Mouse (Mus musculus): Measurements from ENCODE around the gene Ucp3. TPM values are rescaled to one million over a fixed set of nuclear protein-coding genes. Genes with fewer than 3 reads are reported as not detected.
A peak's percentile ranks its signal among the peaks of the same experiment; 100 is the strongest.
"Not testable (repeated sequence)": the region's sequence is repeated elsewhere in the genome, so short reads cannot be mapped to it uniquely, and the experiment has no call there.

The Ucp3 gene
- polyA plus RNA-seq, 1 experiment from 2014 or later, result not detected

- H3K36me3 ChIP-seq, result no peaks in the 10 kb centered on the region
Observed at GRCm38 (mm10) chr7:100479100-100479822, 6.5 kb downstream of the Ucp3 start.

GRCm38 (mm10) chr7:100479823-100480164, 7.0 kb downstream of the Ucp3 start:
- no peak for ATAC-seq (ENCODE audit: low FRiP score, low read depth)
- H3K27me3 ChIP-seq (replicated peaks), result no peaks in the 10 kb centered on the region
- H3K4me2 ChIP-seq (replicated peaks), result no peak overlapping the region
- no peaks in the 10 kb centered on the region for H3K4me1 ChIP-seq
- WGBS, result 71% methylated on average over 15 of the region's 15 CpGs
- no peaks in the 10 kb centered on the region for H3K9me3 ChIP-seq
- no peak overlapping the region for H3K4me3 ChIP-seq
- H3K36me3 ChIP-seq, result no peaks in the 10 kb centered on the region
- no peak overlapping the region for H3K9ac ChIP-seq
- H3K27ac ChIP-seq, result no peak overlapping the region

More at GRCm38 (mm10) chr7:100479100-100479822, 6.5 kb downstream of the Ucp3 start:
- Histone ChIP-seq H3K4me2 (replicated peaks) (no peak overlapping the region), H3K4me3 (no peak overlapping the region), H3K27ac (no peak overlapping the region), H3K9ac (no peak overlapping the region), H3K9me3 (no peaks in the 10 kb centered on the region), H3K4me1 (no peaks in the 10 kb centered on the region), H3K27me3 (replicated peaks) (no peaks in the 10 kb centered on the region)
- no peak for ATAC-seq (ENCODE audit: low FRiP score, low read depth)
- 78% methylated on average over 20 of the region's 20 CpGs for WGBS

- no peak for ATAC-seq (ENCODE audit: low FRiP score, low read depth)
Observed at GRCm38 (mm10) chr7:100480175-100480574, 7.4 kb downstream of the Ucp3 start.

GRCm38 (mm10) chr7:100482046-100482445, 9.3 kb downstream of the Ucp3 start:
- not testable (repeated sequence) for H3K4me1 ChIP-seq; ATAC-seq (ENCODE audit: low FRiP score, low read depth); H3K9ac ChIP-seq; H3K9me3 ChIP-seq; H3K4me2 ChIP-seq (replicated peaks); H3K27me3 ChIP-seq (replicated peaks); H3K4me3 ChIP-seq; H3K27ac ChIP-seq; H3K36me3 ChIP-seq
- WGBS, result 92% methylated on average over 2 of the region's 2 CpGs

More at GRCm38 (mm10) chr7:100480175-100480574, 7.4 kb downstream of the Ucp3 start:
- Histone ChIP-seq H3K4me2 (replicated peaks) (no peak overlapping the region), H3K36me3 (no peaks in the 10 kb centered on the region), H3K4me1 (no peaks in the 10 kb centered on the region), H3K27me3 (replicated peaks) (no peaks in the 10 kb centered on the region), H3K9me3 (no peaks in the 10 kb centered on the region), H3K27ac (no peak overlapping the region), H3K4me3 (no peak overlapping the region), H3K9ac (no peak overlapping the region)
- 86% methylated on average over 17 of the region's 17 CpGs for whole genome bisulfite sequencing

GRCm38 (mm10) chr7:100484493-100484892, 11.7 kb downstream of the Ucp3 start:
- Histone ChIP-seq H3K4me3 (no peak overlapping the region), H3K36me3 (no peaks in the 10 kb centered on the region), H3K4me2 (replicated peaks) (no peak overlapping the region), H3K4me1 (no peaks in the 10 kb centered on the region), H3K9ac (no peak overlapping the region), H3K27me3 (replicated peaks) (no peaks in the 10 kb centered on the region), H3K27ac (no peak overlapping the region), H3K9me3 (no peaks in the 10 kb centered on the region)
- 89% methylated on average over 5 of the region's 5 CpGs for WGBS
- ATAC-seq (ENCODE audit: low FRiP score, low read depth), result no peak

GRCm38 (mm10) chr7:100487301-100487700, 14.5 kb downstream of the Ucp3 start:
- Histone ChIP-seq H3K9ac (no peak overlapping the region), H3K4me2 (replicated peaks) (no peak overlapping the region), H3K27me3 (replicated peaks) (0 out of 2 replicates have a peak, but pooled peaks cover under 1% of the 10 kb centered on the region), H3K27ac (no peak overlapping the region), H3K36me3 (no peaks in the 10 kb centered on the region), H3K9me3 (no peaks in the 10 kb centered on the region), H3K4me3 (no peak overlapping the region), H3K4me1 (0 out of 2 replicates have a peak, but pooled peaks cover under 1% of the 10 kb centered on the region)
- no peak for ATAC-seq (ENCODE audit: low FRiP score, low read depth)
- 72% methylated on average over 2 of the region's 2 CpGs for WGBS

- H3K9ac ChIP-seq, result no peak overlapping the region
- WGBS, result 48% methylated on average over 10 of the region's 10 CpGs
- no peak overlapping the region for H3K27ac ChIP-seq
- no peaks in the 10 kb centered on the region for H3K36me3 ChIP-seq
- peak; percentile 38; the same call in 1 of the 2 replicates for ATAC-seq (ENCODE audit: low FRiP score, low read depth)
- peaks cover 10% of the 10 kb centered on the region; the same call in 1 of the 2 replicates for H3K27me3 ChIP-seq (replicated peaks)
- H3K4me1 ChIP-seq, result peaks cover 13% of the 10 kb centered on the region
- H3K4me3 ChIP-seq, result no peak overlapping the region
- no peaks in the 10 kb centered on the region for H3K9me3 ChIP-seq
- H3K4me2 ChIP-seq (replicated peaks), result no peak overlapping the region
Observed at GRCm38 (mm10) chr7:100488474-100489048, 15.8 kb downstream of the Ucp3 start.

GRCm38 (mm10) chr7:100492391-100493116, 19.8 kb downstream of the Ucp3 start:
- H3K4me2 ChIP-seq (replicated peaks), result peak overlapping the region; percentile 86
- ATAC-seq (ENCODE audit: low FRiP score, low read depth), result peak; percentile 27
- no peaks in the 10 kb centered on the region for H3K9me3 ChIP-seq
- no peak overlapping the region for H3K27ac ChIP-seq
- peak overlapping the region; percentile 49 for H3K9ac ChIP-seq
- WGBS, result 3% methylated on average over 36 of the region's 36 CpGs
- peaks cover 10% of the 10 kb centered on the region; the same call in 1 of the 2 replicates for H3K27me3 ChIP-seq (replicated peaks)
- H3K4me1 ChIP-seq, result peaks cover 36% of the 10 kb centered on the region
- H3K36me3 ChIP-seq, result no peaks in the 10 kb centered on the region
- peak overlapping the region; percentile 44 for H3K4me3 ChIP-seq

GRCm38 (mm10) chr7:100493117-100493483, 20.3 kb downstream of the Ucp3 start, which contains the start of gene Ucp2:
Gene Ucp2, plus strand, starts transcription at chr7:100493337.
- Histone ChIP-seq H3K9ac (peak within 1 kb of the TSS; percentile 49), H3K4me3 (peak within 1 kb of the TSS; percentile 44), H3K27ac (no peak within 1 kb of the TSS), H3K9me3 (no peaks in the 10 kb centered on the region), H3K27me3 (replicated peaks) (peaks cover 10% of the 10 kb centered on the region; the same call in 1 of the 2 replicates), H3K4me1 (peaks cover 36% of the 10 kb centered on the region), H3K4me2 (replicated peaks) (peak within 1 kb of the TSS; percentile 86), H3K36me3 (peaks cover under 1% of the 10 kb centered on the region; the same call in 1 of the 2 replicates)
- peak; percentile 51 for ATAC-seq (ENCODE audit: low FRiP score, low read depth)
- WGBS, result 1% methylated on average over 27 of the region's 27 CpGs

GRCm38 (mm10) chr7:100493484-100494414, 21.0 kb downstream of the Ucp3 start:
- no peak; the same call in 1 of the 2 replicates for ATAC-seq (ENCODE audit: low FRiP score, low read depth)
- Histone ChIP-seq H3K4me2 (replicated peaks) (peak overlapping the region; percentile 86), H3K27ac (no peak overlapping the region)

GRCm38 (mm10) chr7:100494415-100494831, 21.6 kb downstream of the Ucp3 start:
- ATAC-seq (ENCODE audit: low FRiP score, low read depth), result 0 out of 2 replicates have a peak, but pooled peaks have one; percentile 2
- Histone ChIP-seq H3K27me3 (replicated peaks) (peaks cover 10% of the 10 kb centered on the region; the same call in 1 of the 2 replicates), H3K4me1 (peaks cover 36% of the 10 kb centered on the region), H3K4me3 (no peak overlapping the region), H3K4me2 (replicated peaks) (peak overlapping the region; percentile 86), H3K36me3 (peaks cover 8% of the 10 kb centered on the region; the same call in 1 of the 2 replicates), H3K9me3 (no peaks in the 10 kb centered on the region), H3K9ac (no peak overlapping the region), H3K27ac (no peak overlapping the region)
- WGBS, result 89% methylated on average over 7 of the region's 7 CpGs

More at GRCm38 (mm10) chr7:100493484-100494414, 21.0 kb downstream of the Ucp3 start:
- peaks cover 36% of the 10 kb centered on the region for H3K4me1 ChIP-seq
- H3K9ac ChIP-seq, result peak overlapping the region; percentile 49; the same call in 1 of the 2 replicates
- no peaks in the 10 kb centered on the region for H3K9me3 ChIP-seq
- peaks cover 10% of the 10 kb centered on the region; the same call in 1 of the 2 replicates for H3K27me3 ChIP-seq (replicated peaks)
- peak overlapping the region; percentile 44 for H3K4me3 ChIP-seq
- 34% methylated on average over 19 of the region's 19 CpGs for WGBS
- peaks cover 6% of the 10 kb centered on the region; the same call in 1 of the 2 replicates for H3K36me3 ChIP-seq

Data from neural tube, embryonic 12.5 days (tissue).